Mouse (Mus musculus) frontal cortex, postnatal 25 days (tissue): ENCODE data around the gene Iqcf1.
A peak's percentile ranks its signal among the peaks of the same experiment; 100 is the strongest.

Source experiments
- DNase-seq, 2 experiments: peaks; one replicate each; pipeline ENCODE4 v3.0.0; 2022; ENCODE audit warnings: low spot score in 2 of 2

The Iqcf1 gene

GRCm38 (mm10) chr9:106499667-106500066 is at the start of gene Iqcf1:
Gene Iqcf1, plus strand, starts transcription at chr9:106499967.
- DNase-seq, result peak in 1 of 2 experiments; percentile 1

- no peak for DNase-seq
These were observed 49.1 kb upstream of the Iqcf1 start for GRCm38 (mm10) chr9:106450661-106451060.

- no peak for DNase-seq
These were observed 48.5 kb upstream of the Iqcf1 start for GRCm38 (mm10) chr9:106451298-106451697.

- DNase-seq, result no peak
These were observed 47.9 kb upstream of the Iqcf1 start for GRCm38 (mm10) chr9:106451899-106452298.

GRCm38 (mm10) chr9:106452351-106452750 is 47.4 kb upstream of the Iqcf1 start:
- DNase-seq, result no peak

- DNase-seq, result no peak
These were observed 46.9 kb upstream of the Iqcf1 start for GRCm38 (mm10) chr9:106452821-106453220.

GRCm38 (mm10) chr9:106453271-106454070 is 46.3 kb upstream of the Iqcf1 start, which contains the start of gene Pcbp4:
Gene Pcbp4, plus strand, starts transcription at chr9:106453291.
- DNase-seq, result no peak

GRCm38 (mm10) chr9:106454071-106454761 is 45.6 kb upstream of the Iqcf1 start:
- no peak for DNase-seq

- no peak for DNase-seq
These were observed 44.7 kb upstream of the Iqcf1 start for GRCm38 (mm10) chr9:106454888-106455681.

GRCm38 (mm10) chr9:106456325-106457162 is 43.2 kb upstream of the Iqcf1 start:
- no peak for DNase-seq

- no peak for DNase-seq
These were observed 42.6 kb upstream of the Iqcf1 start for GRCm38 (mm10) chr9:106457163-106457559.

- no peak for DNase-seq
These were observed 41.8 kb upstream of the Iqcf1 start for GRCm38 (mm10) chr9:106457920-106458319.

GRCm38 (mm10) chr9:106459946-106460345 is 39.8 kb upstream of the Iqcf1 start:
- DNase-seq, result no peak

GRCm38 (mm10) chr9:106460401-106461025 is 39.3 kb upstream of the Iqcf1 start:
- no peak for DNase-seq

GRCm38 (mm10) chr9:106461026-106461415 is 38.7 kb upstream of the Iqcf1 start:
- DNase-seq, result no peak

GRCm38 (mm10) chr9:106461641-106462429 is 37.9 kb upstream of the Iqcf1 start:
- no peak for DNase-seq

GRCm38 (mm10) chr9:106462430-106462800 is 37.4 kb upstream of the Iqcf1 start:
- DNase-seq, result no peak

- no peak for DNase-seq
These were observed 36.4 kb upstream of the Iqcf1 start for GRCm38 (mm10) chr9:106463122-106464063.
